Mouse (Mus musculus): ENCODE data around the gene Rsrc1.

DNA sequence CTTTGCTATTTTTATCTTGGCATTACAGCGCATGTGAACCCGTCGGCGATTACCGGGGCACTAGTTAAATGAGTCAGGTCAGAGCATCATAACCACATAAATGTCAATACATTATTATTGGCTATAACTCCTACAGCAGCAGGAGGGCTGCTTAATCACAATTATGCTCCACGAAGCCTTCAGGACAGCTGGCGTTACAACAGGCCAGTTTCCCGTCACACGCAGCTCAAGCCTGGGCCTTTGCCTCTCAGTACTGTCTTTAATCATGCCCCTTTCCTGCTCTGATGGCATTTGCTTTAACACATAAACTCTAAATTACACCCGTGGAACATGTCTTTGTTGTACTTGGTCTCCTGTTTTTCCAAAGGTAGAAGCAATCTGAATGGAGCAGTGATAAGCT, 41.5 kb upstream of the Rsrc1 start:
- TF ChIP-seq POLR2A (IDR thresholded peaks at IDR 0.05; ENCODE audit: borderline replicate concordance, extremely low read depth, insufficient read depth, insufficient read length, poor library complexity, severe bottlenecking) (no peak), CTCF (IDR thresholded peaks at IDR 0.05; ENCODE audit: borderline replicate concordance, extremely low read depth, insufficient read depth, insufficient read length) (no peak)

Data from brain, embryonic 14.5 days (tissue).